Mouse (Mus musculus) embryo, embryonic 10 days (tissue): ENCODE results near the gene Gatad2b.
"Not testable (repeated sequence)": the region's sequence is repeated elsewhere in the genome, so short reads cannot be mapped to it uniquely, and the experiment has no call there.

Experiments used
- DNase-seq: peaks from one replicate; pipeline ENCODE4 v3.0.0-alpha.2; 2015; ENCODE audit warnings: low spot score

Gene Gatad2b

GRCm38 (mm10) chr3:90292345-90293275 is at the start of gene Gatad2b:
Gene Gatad2b, plus strand, starts transcription at chr3:90293178.
- peak; percentile 99 for DNase-seq

GRCm38 (mm10) chr3:90245406-90245805 is 47.6 kb upstream of the Gatad2b start:
- DNase-seq, result no peak

GRCm38 (mm10) chr3:90247630-90247959 is 45.4 kb upstream of the Gatad2b start:
- no peak for DNase-seq

- peak; percentile 100 for DNase-seq
Observed at GRCm38 (mm10) chr3:90247960-90248745, 44.8 kb upstream of the Gatad2b start, which contains the start of gene Slc39a1. Gene Slc39a1, plus strand, starts transcription at chr3:90248172.

- peak; percentile 55 for DNase-seq
Observed at GRCm38 (mm10) chr3:90248746-90249100, 44.3 kb upstream of the Gatad2b start.

- DNase-seq, result no peak
Observed at GRCm38 (mm10) chr3:90250791-90251190, 42.2 kb upstream of the Gatad2b start.

GRCm38 (mm10) chr3:90251731-90252226 is 41.2 kb upstream of the Gatad2b start:
- not testable (repeated sequence) for DNase-seq

GRCm38 (mm10) chr3:90252659-90253058 is 40.3 kb upstream of the Gatad2b start:
- DNase-seq, result not testable (repeated sequence)

- DNase-seq, result not testable (repeated sequence)
Observed at GRCm38 (mm10) chr3:90253174-90253573, 39.8 kb upstream of the Gatad2b start.

GRCm38 (mm10) chr3:90253653-90254418 is 39.1 kb upstream of the Gatad2b start, which contains the start of gene Crtc2:
Gene Crtc2, plus strand, starts transcription at chr3:90254163.
- peak; percentile 98 for DNase-seq

GRCm38 (mm10) chr3:90254419-90255193 is 38.4 kb upstream of the Gatad2b start:
- peak; percentile 76 for DNase-seq

GRCm38 (mm10) chr3:90255194-90255565 is 37.8 kb upstream of the Gatad2b start:
- no peak for DNase-seq

- DNase-seq, result no peak
Observed at GRCm38 (mm10) chr3:90255784-90256353, 37.1 kb upstream of the Gatad2b start.

- no peak for DNase-seq
Observed at GRCm38 (mm10) chr3:90256731-90257530, 36.0 kb upstream of the Gatad2b start.

- DNase-seq, result no peak
Observed at GRCm38 (mm10) chr3:90258521-90258920, 34.5 kb upstream of the Gatad2b start.

- no peak for DNase-seq
Observed at GRCm38 (mm10) chr3:90263121-90263771, 29.7 kb upstream of the Gatad2b start.

GRCm38 (mm10) chr3:90264687-90265033 is 28.3 kb upstream of the Gatad2b start:
- DNase-seq, result no peak

- peak; percentile 85 for DNase-seq
Observed at GRCm38 (mm10) chr3:90265034-90265931, 27.7 kb upstream of the Gatad2b start, which contains the start of gene Dennd4b. Gene Dennd4b, plus strand, starts transcription at chr3:90265185.
